Comparison of ENCODE assay signal across 13 mouse cellular contexts in genomic region chr6:143008865-143009264, GRCm38 (mm10).
"Had no signal": no experiment of that assay in that cellular context is flagged by ENCODE, and none has a peak within 500 bp of the region (broad histone marks: within the 10 kb centered on the region; RNA-seq: fewer than 3 reads in every experiment).

No protein-coding gene starts in this region.

- H3K9me3 ChIP-seq: limb, embryonic 13.5 days had no signal

- H3K27ac ChIP-seq: limb, embryonic 13.5 days had no signal

- H3K4me2 ChIP-seq: limb, embryonic 13.5 days; lung, embryonic 14.5 days had no signal

- H3K4me1 ChIP-seq: limb, embryonic 13.5 days had no signal

- DNase-seq: kidney, adult 11 months; kidney, postnatal 14 days; left cerebral cortex, postnatal 4 days; lung, embryonic 14.5 days; lung, postnatal 10 days; lung, postnatal 4 days; retina, postnatal 1 day; right cerebral cortex, postnatal 4 days; spleen, adult 18-20 months; thymus, adult 18-20 months; thymus, postnatal 14 days had no signal

- H3K4me3 ChIP-seq: limb, embryonic 13.5 days; megakaryocyte, embryonic 14.5 days had no signal

- H3K9ac ChIP-seq: limb, embryonic 13.5 days; lung, embryonic 14.5 days had no signal

- H3K27me3 ChIP-seq: limb, embryonic 13.5 days; megakaryocyte, embryonic 14.5 days had no signal
